Mouse (Mus musculus) brain, embryonic 18.5 days (tissue): Measurements from ENCODE around the gene Anapc4.

Source experiments
- DNase-seq: peaks from one replicate; pipeline ENCODE4 v3.0.0-alpha.2; 2012; ENCODE audit warnings: low read depth, low spot score

Gene Anapc4

DNA sequence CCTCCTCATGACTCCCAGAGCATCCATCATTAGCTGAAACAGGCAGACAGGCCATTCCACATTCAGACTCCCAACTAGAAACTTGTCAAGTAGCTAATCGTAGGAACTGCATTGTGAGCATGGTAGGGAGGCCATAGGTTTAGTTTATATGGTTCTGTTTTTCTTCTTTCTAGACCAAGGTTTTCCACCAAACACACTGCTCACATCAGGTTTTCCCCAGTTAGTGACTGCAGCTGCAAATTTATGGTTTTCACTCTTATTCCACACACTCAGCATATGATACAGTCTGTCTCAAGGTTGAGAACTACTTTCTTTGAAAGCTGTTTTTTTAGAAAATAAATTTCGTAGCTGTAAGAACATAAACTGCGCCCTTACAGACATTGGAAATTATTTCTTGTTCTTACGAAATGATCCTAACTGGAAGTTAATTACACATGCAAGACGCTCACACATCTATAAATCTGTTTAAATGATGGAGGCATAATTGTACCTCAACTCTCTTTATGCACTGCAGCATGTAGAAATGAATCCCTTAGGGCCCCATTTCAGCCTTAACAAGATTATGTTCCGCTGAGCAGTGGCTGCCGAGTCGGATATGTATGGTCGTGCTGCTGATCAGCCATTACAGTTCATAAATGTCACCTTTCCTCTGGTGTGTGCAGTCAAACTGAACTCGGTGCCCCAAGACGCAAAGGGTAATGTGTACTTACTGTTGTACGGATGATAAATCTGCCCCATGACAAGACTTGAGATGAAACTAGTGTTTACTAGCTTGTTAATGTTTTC, 35.3 kb downstream of the Anapc4 start:
- DNase-seq: no peak

DNA sequence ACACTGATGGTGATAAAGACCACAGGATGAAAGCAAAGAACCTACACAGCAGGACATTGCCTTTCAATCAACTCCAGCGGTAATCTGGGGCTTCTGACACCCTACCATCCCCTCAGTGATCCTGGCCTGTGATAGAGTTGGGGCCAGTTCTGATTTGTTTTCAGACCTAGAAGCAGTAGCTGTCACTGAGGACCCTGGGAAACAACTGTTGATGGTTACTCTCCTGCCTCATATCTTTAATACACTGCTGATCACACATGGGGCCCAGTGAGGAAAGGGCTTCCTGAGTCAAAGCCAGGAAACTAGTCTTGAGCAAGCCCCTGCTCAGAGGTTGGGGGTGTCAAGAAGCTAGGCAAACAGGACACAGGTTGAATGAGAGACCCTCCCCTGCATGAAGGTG, 37.6 kb downstream of the Anapc4 start:
- no peak for DNase-seq

DNA sequence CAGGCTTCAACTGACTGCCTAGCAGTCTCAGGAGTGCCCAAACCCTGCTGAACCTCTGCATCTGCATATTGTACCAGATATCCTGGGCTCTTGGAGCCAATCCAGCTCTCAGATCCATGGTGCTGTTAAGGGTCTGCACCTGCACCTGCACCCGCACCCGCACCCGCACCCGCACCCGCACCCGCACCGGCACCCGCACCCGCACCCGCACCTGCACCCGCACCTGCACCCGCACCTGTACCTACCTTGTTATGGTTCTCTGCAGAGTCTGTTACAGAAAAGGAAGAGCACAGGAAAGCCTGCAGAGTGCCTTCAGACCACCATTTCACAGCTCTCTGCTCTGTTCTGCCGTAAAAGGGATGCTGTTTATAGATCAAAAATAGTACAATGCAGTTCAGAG, 38.2 kb downstream of the Anapc4 start:
- DNase-seq: no peak

DNA sequence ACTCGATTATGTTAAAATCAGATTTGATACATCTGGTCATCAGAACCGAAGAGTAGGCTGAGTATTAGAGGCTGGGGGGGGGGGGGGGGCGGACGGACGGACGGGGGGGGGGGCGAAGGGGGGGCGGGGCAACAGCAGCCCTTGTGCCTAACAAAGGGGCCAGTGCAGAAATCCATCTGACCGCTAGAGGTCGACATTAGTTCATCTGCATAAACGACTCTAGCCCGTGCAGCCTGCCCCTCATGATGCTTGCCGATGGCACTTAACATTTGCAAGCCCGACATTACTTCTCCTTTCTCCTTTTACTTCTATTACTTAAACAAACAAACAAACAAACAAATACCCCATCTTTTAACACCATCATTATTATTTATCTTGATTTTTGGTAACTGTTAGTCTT, 45.0 kb downstream of the Anapc4 start:
- DNase-seq: no peak

DNA sequence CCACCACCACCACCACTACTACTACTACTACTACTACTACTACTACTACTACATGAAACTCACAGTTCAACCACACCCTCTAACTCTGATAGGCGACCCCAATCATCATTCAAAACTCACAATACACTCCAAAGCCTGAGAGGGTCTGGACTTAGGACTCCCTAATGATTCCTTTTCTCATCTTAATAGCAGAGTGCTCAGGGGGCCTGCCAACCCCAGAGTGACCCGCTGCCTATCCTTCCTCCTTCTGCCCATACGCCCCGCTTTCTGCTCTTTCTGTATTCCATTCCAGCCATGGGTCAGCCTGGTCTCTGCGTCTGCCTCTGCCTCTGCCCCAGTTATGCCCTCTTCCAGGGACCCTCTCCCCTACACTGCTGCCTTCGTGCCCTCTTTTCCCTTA, 46.1 kb downstream of the Anapc4 start:
- DNase-seq: no peak

DNA sequence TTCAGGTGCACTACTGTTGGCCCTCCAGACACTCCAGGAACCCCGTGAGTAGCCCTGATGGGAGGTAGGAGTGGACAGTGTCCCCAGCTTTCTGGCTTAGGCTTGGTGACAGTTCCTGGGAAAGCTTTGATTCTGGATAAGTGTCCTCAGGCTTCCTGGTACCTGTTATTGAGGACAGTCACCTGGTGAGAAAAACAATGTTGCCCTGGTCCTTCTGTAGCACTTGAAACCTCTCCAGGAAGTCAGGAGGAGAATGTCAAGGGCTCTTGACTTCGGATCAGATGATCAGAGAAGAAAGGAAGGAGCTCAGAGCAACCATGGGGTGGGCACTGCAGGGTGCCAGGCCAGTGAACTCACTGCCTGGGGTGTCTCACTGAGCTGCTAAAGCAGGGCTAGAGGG, 48.6 kb downstream of the Anapc4 start:
- DNase-seq: no peak

DNA sequence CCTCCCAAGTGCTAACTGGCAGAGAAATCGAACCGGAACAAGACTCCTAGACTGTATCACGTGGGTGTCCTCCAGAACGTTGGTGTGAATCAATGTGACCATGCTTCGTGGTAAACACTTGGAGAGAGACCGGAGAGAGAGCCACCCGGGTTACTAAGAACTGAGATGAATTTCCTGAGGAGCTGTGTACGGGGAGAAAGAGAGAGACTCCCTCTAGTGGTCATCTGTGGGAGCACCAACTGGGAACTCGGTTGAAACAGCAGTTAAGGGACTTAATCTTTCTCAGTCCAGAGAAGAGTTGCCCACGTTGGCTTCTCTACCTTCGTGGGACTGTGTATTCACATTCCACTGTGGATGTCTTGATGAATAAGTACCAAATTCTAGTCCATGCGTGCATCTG, 53.3 kb downstream of the Anapc4 start:
- DNase-seq: no peak

DNA sequence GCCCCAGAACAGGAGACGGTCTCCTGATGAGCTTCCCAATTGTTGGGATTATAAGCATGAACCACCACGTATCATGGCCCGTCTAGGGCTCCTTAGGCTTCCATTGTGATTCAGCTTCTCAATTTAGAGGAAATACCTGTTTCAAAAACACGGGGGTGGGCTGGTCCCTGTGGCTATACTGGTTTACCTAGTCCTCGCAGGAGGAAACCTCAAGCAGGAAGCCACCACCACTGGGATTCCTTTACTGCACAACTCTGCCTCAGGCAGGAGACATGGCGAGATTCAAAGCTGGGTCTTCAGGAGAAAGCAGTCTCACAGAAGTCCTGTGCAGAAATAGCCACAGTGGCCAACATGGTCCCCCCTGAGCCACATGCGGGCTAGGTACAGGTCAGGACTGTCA, 56.1 kb downstream of the Anapc4 start:
- DNase-seq: no peak

DNA sequence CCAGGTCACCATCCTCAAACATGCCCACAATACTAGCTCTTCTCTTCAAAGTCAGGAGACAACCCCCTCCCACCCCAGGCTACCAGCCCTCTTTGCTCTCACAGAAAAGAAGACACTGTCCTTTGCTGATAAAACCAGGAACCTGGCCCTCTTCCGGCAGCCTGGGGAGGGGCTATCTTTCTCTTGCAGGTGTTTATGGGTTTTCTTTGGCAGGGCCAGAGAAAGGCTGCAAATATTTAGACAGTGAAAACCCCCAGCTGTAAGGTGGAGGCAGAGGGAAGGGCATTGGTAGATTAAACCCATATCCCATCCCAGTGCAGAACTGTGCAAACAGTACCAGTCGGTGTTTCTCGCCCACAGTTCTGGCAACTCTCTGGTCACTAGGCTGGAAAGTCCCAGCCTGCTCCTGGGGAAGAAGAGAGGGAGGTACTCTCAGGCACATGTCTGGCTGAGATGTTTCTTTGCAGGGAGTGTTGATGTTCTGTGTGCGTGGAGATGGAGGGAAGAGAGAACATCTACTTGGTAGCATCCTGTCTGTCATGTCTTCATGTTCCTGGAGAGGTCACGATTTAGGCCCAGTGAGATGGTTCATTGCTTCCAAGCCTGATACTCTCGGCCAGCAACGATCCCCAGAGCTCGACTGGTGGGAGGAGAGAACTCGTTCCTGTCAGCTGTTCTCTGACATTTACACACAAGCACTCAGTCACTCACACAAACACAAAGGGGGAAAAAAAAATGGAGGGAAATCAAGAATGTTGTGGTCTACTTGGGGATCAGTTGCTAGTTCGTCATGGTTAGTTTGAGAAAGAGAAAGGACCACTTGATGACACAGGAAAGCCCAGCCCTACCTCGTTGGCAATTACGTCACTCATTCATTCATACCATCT, 58.4 kb downstream of the Anapc4 start:
- DNase-seq: no peak

DNA sequence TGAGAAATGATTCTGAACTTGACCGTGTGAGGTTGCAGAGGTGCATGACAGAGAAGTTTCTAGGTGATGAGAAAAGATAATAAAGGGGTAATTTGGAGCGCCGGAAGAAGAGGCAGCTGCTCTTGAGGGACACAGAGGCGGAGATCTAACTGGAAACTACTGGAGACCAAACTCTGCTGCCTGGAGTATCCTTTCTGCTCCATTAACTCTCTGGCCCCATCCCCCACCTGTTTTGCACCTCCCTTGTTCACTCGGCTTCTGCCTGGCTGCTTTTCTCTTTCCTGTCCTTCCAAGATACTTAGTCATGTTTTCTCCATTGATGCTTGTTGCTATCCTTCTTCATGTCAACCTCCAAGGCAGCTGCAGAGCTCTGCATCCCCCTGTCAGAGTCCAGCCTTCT, 60.1 kb downstream of the Anapc4 start:
- DNase-seq: no peak

DNA sequence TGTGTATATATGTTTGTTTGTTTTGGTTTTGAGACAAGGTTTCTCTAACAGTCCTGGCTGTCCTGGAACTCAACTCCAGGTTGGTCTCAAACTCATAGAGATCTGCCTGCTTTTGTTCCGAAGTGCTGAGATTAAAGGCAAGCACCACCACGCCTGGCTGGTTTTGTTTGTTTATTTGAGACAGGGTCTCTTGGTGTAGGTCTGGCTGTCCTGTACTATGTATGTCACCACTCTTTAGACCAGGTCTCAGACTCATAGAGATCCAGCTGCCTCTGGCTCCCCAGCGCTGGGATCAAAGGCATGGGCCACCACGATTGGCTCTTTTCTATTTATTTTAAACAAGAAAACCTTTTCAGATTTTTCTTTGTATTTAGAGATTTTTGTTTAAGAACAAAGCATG, 70.4 kb downstream of the Anapc4 start:
- no peak for DNase-seq

DNA sequence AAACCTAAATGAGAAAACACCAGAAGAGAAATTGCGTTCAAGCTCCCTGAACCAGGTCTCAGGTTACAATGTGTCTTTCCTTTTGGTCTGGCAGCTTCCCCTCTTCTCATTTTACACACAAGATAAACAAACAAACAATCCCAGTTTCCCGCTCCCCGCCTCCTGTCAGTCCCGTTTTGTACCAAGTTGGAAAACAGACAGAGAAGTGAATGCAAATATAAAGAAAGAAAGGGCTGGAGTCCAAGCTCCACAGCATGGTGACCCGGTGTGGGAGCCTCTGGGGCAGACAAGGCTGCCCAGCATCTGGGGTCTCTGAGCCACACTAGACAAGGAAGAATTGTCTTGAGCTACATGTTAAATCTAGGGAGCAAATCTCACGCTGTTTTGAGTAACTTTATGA, 70.9 kb downstream of the Anapc4 start:
- DNase-seq: no peak

DNA sequence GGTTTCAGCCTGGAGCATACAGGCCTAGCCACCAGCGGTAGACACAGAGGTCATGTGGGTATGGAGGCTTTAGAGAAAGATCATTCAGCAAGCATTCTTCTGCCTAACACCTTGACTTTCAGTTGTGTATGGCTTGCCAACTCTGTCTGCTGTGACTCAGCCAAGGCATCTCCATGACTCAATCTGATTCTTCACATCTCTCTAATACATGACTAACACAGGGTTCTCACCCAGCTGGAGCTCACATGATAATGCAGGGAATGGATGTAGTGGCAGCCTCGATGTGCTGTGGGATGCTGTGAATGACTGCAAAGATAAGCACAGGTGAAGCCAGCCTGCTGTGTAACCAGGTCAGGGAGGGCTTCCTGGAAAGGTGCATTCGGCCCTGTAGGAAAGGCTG, 74.4 kb downstream of the Anapc4 start:
- no peak for DNase-seq

DNA sequence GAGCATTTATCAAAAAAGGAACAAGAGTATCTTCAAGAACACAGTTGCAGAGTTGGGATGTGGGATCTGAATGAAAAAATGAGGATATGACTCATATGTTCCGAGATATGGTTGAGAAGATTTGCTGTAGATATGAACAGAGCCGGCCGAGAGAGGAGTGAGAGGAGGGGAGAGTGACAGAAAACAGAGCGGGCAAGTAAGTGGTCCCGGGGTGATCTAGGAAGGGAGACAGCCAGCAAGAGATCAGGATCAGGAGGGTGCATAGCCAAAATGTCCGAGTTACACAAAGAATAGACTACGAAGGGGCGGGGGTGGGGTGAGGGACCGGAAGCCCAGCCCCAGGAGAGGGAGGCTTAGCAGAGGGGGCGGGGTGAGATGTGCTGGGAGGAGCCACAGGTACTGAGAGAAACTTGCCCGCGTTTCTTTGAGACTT, 76.4 kb downstream of the Anapc4 start:
- DNase-seq: no peak

DNA sequence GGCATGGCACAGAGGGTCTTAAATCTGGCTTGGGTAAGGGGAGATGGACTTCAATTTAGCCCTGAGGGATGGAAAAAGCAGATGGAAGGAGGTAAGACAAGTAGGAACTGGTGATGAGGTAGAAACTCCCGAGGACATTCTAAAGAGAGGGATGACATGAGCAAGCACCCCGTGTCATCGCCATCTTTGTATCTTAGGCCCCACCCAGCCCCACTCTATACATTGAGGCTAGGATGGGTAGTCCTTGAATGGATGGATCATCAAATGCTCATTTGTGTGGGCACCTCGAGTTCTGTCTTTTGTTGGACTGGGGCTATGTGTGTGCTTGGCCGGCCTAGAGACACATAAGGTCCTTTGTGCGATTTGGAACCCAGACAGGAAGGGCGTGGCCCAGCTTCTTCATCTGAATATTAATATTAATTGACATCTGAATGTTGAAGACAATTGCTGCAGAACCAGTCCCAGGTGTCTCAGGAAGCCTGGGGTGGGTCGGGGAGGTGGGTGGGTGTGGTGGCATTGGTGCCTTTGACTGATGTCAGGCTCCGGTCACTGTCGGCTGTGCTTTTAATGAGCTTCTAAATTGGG, 77.6 kb downstream of the Anapc4 start:
- DNase-seq: no peak

DNA sequence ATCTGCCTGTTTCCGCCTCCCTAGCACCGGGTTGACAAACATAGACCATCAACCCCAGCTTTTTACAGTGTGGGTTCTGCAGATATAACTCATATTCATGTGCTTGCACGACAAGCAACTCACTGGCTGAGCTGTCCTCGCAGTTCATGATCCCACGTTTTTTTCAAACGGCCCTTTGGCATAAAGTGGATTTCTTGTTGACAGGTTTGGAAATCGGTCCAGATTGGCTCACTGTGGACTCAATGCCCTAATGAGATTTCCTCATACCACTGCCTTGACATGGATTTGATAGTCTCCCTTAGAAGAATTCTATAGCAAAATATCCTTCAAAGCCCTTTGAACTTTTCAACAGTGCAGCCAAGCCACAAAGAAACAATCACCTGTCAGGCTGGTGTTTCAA, 79.9 kb downstream of the Anapc4 start:
- no peak for DNase-seq

DNA sequence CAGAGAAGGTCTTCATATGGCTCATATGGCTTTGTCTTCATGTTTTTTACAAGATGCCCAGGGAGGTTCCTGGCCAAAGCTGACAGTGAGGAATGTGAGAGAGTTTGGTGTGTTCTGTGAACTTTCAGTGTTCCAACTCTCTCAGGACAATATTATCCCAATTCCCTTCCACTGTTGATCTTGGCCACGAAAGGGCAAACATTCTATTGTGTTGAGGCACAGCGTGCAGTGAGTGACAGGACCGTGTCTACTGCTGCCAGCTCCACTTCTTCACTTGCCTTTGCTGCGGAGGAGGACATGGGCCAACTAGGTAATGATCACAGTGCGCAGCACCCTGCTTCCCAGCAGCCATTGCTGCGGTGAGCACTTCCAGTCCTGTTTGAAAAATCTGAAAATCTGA, 82.4 kb downstream of the Anapc4 start:
- DNase-seq: no peak
